ENCODE assay signal across 22 mouse cellular contexts in the genomic region with DNA sequence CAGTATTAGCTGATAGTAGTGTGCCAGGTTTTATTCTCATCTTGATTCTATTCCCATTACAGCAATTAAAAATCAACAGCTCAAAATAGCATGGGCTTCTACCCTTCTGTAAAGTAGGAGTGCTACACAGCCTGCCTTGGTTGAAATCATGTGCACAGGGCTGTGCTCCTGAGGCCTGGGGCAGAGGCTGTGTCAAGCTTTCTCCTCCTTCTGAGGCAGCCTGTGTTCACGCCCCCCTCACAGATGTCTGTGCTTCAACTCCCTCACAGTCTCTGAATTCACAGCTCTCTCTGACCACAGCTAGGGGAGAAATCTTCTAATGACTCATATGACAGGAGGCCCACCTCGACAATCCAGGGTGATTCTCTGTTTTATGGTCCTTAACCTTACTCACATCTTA.
"Had no signal": no experiment of that assay in that cellular context is flagged by ENCODE, and none has a peak within 500 bp of the region (broad histone marks: within the 10 kb centered on the region; RNA-seq: fewer than 3 reads in every experiment).

No protein-coding gene starts in this region.

- H3K36me3 ChIP-seq: intestine, embryonic 15.5 days; limb, embryonic 12.5 days; limb, embryonic 15.5 days had no signal

- H3K9me3 ChIP-seq: intestine, embryonic 15.5 days; limb, embryonic 12.5 days; limb, embryonic 15.5 days; midbrain, embryonic 13.5 days; neural tube, embryonic 12.5 days had no signal

- H3K27me3 ChIP-seq: intestine, embryonic 15.5 days; limb, embryonic 12.5 days; limb, embryonic 15.5 days; midbrain, embryonic 13.5 days; neural tube, embryonic 12.5 days had no signal

- H3K4me1 ChIP-seq: intestine, embryonic 15.5 days had no signal

- H3K4me2 ChIP-seq: intestine, embryonic 15.5 days; limb, embryonic 12.5 days; limb, embryonic 15.5 days; liver, embryonic 11.5 days; lung, embryonic 14.5 days; midbrain, embryonic 13.5 days; neural tube, embryonic 12.5 days had no signal

- H3K9ac ChIP-seq: intestine, embryonic 15.5 days; limb, embryonic 12.5 days; limb, embryonic 15.5 days; liver, embryonic 14.5 days; liver, postnatal 0 days; lung, embryonic 14.5 days; midbrain, embryonic 13.5 days; neural tube, embryonic 12.5 days had no signal

- H3K4me3 ChIP-seq: intestine, embryonic 15.5 days; limb, embryonic 12.5 days; limb, embryonic 15.5 days; midbrain, embryonic 13.5 days; neural tube, embryonic 12.5 days had no signal

- DNase-seq: kidney, adult 18-20 months; kidney, adult 9 months; kidney, postnatal 25 days; left cerebral cortex, postnatal 4 days; liver, postnatal 0 days; lung, embryonic 14.5 days; retina, postnatal 1 day; right cerebral cortex, postnatal 4 days; thymus, adult 2 months; thymus, postnatal 14 days; thymus, postnatal 4 days had no signal

- ATAC-seq: intestine, embryonic 15.5 days; liver, postnatal 0 days; lung, postnatal 0 days; midbrain, embryonic 13.5 days; midbrain, embryonic 16.5 days had no signal

- H3K27ac ChIP-seq: intestine, embryonic 15.5 days; limb, embryonic 12.5 days; limb, embryonic 15.5 days; liver, embryonic 14.5 days; macrophage; midbrain, embryonic 13.5 days; neural tube, embryonic 12.5 days; stomach, postnatal 0 days had no signal
